Mouse (Mus musculus): ENCODE measurements around the gene Spag6. TPM values are rescaled to one million over a fixed set of nuclear protein-coding genes. Genes with fewer than 3 reads are reported as not detected.

Gene Spag6
- polyA plus RNA-seq (2014; fragmentation: Illumina TruSeq; extraction: RNeasy Lipid Tissue Mini Kit (QIAGEN cat#74804); ENCODE audit: low read depth, low replicate concordance), result not detected

DNA sequence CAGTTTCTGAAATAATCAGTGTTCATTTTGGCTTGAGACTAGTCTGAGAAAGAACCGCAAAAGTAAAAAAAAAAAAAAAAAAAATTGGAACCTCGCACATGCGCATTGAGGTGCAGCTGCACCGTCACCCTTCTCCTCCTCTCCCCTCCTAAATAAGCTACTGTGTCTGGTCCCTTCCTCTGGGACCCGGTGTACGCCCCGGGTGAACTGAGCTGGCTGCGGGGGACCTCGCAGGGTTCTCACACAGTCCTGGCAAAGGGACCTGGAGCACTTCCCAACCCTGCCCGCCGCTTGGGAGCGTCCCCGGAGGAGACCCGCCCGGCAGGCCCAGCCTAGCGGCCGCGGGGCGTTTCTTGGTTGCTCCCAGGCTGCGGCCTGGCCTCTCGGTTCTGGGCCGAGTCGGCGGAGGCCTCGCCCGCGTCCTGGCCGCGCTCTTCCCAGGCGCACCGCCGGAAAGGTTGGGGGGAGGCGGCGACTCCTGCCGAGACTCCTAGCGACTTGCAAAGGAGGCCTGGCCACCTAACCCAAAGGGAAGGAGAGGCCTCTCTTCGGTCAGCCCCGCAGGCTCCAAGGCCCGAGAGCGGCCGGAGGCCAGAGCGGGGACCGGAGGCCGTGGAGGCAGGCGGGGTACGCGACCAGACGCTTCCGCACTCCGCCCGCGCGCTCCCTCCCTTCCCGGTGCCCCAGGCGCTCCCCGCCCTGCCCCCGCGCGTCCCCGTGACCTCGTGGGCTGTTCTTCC lies at the start of gene Spag6:
Spag6 (plus strand) TSS at position 162 of the 740 bp plus-strand sequence.

GRCm38 (mm10) chr2:18672133-18672765 lies 21.6 kb upstream of the Spag6 start, which contains the start of gene Commd3:
Commd3 (plus strand) TSS chr2:18672384.

GRCm38 (mm10) chr2:18676936-18677491 lies 16.8 kb upstream of the Spag6 start, which contains the start of gene Bmi1:
Bmi1 (plus strand) TSS chr2:18677018.

Other genes starting within 250 kb of the Spag6 start
- 354 TPM for gene Commd3, start 21.6 kb upstream of the Spag6 start, polyA plus RNA-seq (2014; fragmentation: Illumina TruSeq; extraction: RNeasy Lipid Tissue Mini Kit (QIAGEN cat#74804); ENCODE audit: low read depth, low replicate concordance)
- 88.8 TPM for gene Bmi1, start 17.0 kb upstream of the Spag6 start, polyA plus RNA-seq (2014; fragmentation: Illumina TruSeq; extraction: RNeasy Lipid Tissue Mini Kit (QIAGEN cat#74804); ENCODE audit: low read depth, low replicate concordance)

All from sigmoid colon, adult 10 weeks (tissue).